ENCODE assay signal across 12 mouse cellular contexts in the genomic region with DNA sequence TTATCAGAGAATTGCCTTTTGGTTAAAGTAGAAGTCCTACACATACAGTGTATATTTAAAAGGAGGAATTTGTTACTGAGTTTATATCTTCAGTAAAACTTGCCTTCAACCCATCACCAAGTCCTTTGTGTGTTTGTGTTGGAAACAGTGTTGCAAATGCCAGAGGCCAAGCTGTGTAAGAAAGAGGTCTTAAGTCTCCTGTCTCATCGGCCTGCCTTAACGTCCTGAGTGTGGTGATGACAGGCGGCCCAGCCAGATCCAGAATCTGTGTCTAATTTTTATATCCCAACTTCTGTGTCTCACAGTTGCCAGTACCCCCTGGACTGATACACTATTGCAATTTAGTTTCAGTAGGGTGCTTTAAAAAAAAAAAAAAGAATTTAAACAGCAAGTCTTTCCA.
"Had no signal": no experiment of that assay in that cellular context is flagged by ENCODE, and none has a peak within 500 bp of the region (broad histone marks: within the 10 kb centered on the region; RNA-seq: fewer than 3 reads in every experiment).

No protein-coding gene starts in this region.

- DNase-seq: retina, postnatal 1 day; right cerebral cortex, adult 18-20 months; right cerebral cortex, postnatal 14 days; right cerebral cortex, postnatal 25 days; right cerebral cortex, postnatal 4 days; spleen, adult 18-20 months; thymus, adult 18-20 months; thymus, adult 2 months; thymus, postnatal 14 days; thymus, postnatal 25 days; thymus, postnatal 36 days; thymus, postnatal 4 days had no signal
